Mouse (Mus musculus) midbrain, embryonic 14.5 days (tissue): ENCODE measurements around the gene Qtrt1. TPM values are rescaled to one million over a fixed set of nuclear protein-coding genes. Genes with fewer than 3 reads are reported as not detected.
A peak's percentile ranks its signal among the peaks of the same experiment; 100 is the strongest.

Source experiments
- ATAC-seq: fragments of 200-750 bp; cut with Nextera tagmentation; 2 replicates; pipeline ENCODE4 v1.8.0; 2017; ENCODE audit warnings: moderate number of reproducible peaks, moderate library complexity; ENCODE audit not compliant: low FRiP score, low TSS enrichment
- DNase-seq: peaks from one replicate; pipeline ENCODE4 v3.0.0-alpha.2; 2015
- H3K27ac ChIP-seq: fragments of 300-500 bp; sonication (generic); replicated peaks from 2 replicates; pipeline ENCODE4 v1.5.1; 2014; ENCODE audit warnings: mild to moderate bottlenecking, low read depth, low read length, moderate library complexity
- H3K27me3 ChIP-seq: fragments of 300-500 bp; sonication (generic); 2 replicates; pipeline ENCODE4 v1.6.1; 2014; ENCODE audit warnings: low read length, control low read depth, mixed read lengths; ENCODE audit not compliant: control insufficient read depth, insufficient read depth
- H3K36me3 ChIP-seq: fragments of 300-500 bp; sonication (generic); 2 replicates; pipeline ENCODE4 v1.6.1; 2014; ENCODE audit warnings: low read length, control low read depth; ENCODE audit not compliant: control insufficient read depth, insufficient read depth
- H3K4me1 ChIP-seq: fragments of 300-500 bp; sonication (generic); 2 replicates; pipeline ENCODE4 v1.6.1; 2014; ENCODE audit warnings: mild to moderate bottlenecking, antibody characterized with exemption, low read length, control low read depth; ENCODE audit not compliant: control insufficient read depth, insufficient read depth
- H3K4me2 ChIP-seq: fragments of 300-500 bp; sonication (generic); 2 replicates; pipeline ENCODE4 v1.6.1; 2014; ENCODE audit warnings: mild to moderate bottlenecking, low read length, moderate library complexity
- H3K4me3 ChIP-seq: fragments of 300-500 bp; sonication (generic); replicated peaks from 2 replicates; pipeline ENCODE4 v1.5.1; 2014; ENCODE audit warnings: low read depth, low read length
- H3K9ac ChIP-seq: fragments of 300-500 bp; sonication (generic); replicated peaks from 2 replicates; pipeline ENCODE4 v1.6.1; 2014; ENCODE audit warnings: mild to moderate bottlenecking, low read length, moderate library complexity
- H3K9me3 ChIP-seq: fragments of 300-500 bp; sonication (generic); 2 replicates; pipeline ENCODE4 v1.6.1; 2016; ENCODE audit warnings: low read length, control low read depth, mixed read lengths; ENCODE audit not compliant: control insufficient read depth
- WGBS: fragments of 180-500 bp; shearing (Covaris S2); extraction: QIAGEN DNeasy Blood & Tissue Kit; methylation state at CpG from one replicate; pipeline ENCODE4 v1.1.7; 2014; 5-methylcytosine and 5-hydroxymethylcytosine counted together
- polyA plus RNA-seq: library from polyadenylated mRNA; unstranded; fragments of >200 nt; fragmentation: Nextera tagmentation; extraction: Ambion mirVana; gene quantifications from 2 replicates; pipeline ENCODE4 v1.2.1, GENCODE M21; 2014

The Qtrt1 gene
- polyA plus RNA-seq, 1 experiment from 2014 or later: 54.3 TPM

GRCm38 (mm10) chr9:21426525-21426924, 14.9 kb downstream of the Qtrt1 start:
- Histone ChIP-seq H3K27me3 (no peaks in the 10 kb centered on the region), H3K4me1 (peaks cover 28% of the 10 kb centered on the region), H3K27ac (no peak overlapping the region), H3K4me3 (peak overlapping the region; percentile 97; the same call in 1 of the 2 replicates), H3K9me3 (no peaks in the 10 kb centered on the region), H3K36me3 (peaks cover 1% of the 10 kb centered on the region; the same call in 1 of the 2 replicates), H3K4me2 (peak overlapping the region; percentile 94), H3K9ac (no peak overlapping the region)
- no peak for DNase-seq
- 83% methylated on average over 2 of the region's 2 CpGs for WGBS
- no peak for ATAC-seq

- 91% methylated on average over 2 of the region's 2 CpGs for WGBS
- H3K4me1 ChIP-seq: peaks cover 28% of the 10 kb centered on the region
- ATAC-seq: no peak
Observed at GRCm38 (mm10) chr9:21427773-21428172, 16.1 kb downstream of the Qtrt1 start.

GRCm38 (mm10) chr9:21428178-21428577, 16.5 kb downstream of the Qtrt1 start:
- no peak for ATAC-seq

More at GRCm38 (mm10) chr9:21427773-21428172, 16.1 kb downstream of the Qtrt1 start:
- Histone ChIP-seq H3K27me3 (no peaks in the 10 kb centered on the region), H3K27ac (no peak overlapping the region), H3K9ac (no peak overlapping the region), H3K36me3 (no peaks in the 10 kb centered on the region), H3K4me2 (no peak overlapping the region), H3K9me3 (no peaks in the 10 kb centered on the region), H3K4me3 (no peak overlapping the region)
- no peak for DNase-seq

GRCm38 (mm10) chr9:21430724-21431123, 19.1 kb downstream of the Qtrt1 start:
- Histone ChIP-seq H3K4me1 (peaks cover 22% of the 10 kb centered on the region), H3K27me3 (no peaks in the 10 kb centered on the region), H3K36me3 (0 out of 2 replicates have a peak, but pooled peaks cover 2% of the 10 kb centered on the region), H3K4me2 (no peak overlapping the region), H3K27ac (no peak overlapping the region), H3K9ac (no peak overlapping the region), H3K4me3 (no peak overlapping the region), H3K9me3 (no peaks in the 10 kb centered on the region)
- 88% methylated on average over 7 of the region's 7 CpGs for WGBS
- DNase-seq (no peak), ATAC-seq (no peak)

More at GRCm38 (mm10) chr9:21428178-21428577, 16.5 kb downstream of the Qtrt1 start:
- 89% methylated on average over 6 of the region's 6 CpGs for WGBS
- Histone ChIP-seq H3K4me2 (no peak overlapping the region), H3K27ac (no peak overlapping the region), H3K4me1 (peaks cover 28% of the 10 kb centered on the region), H3K9me3 (no peaks in the 10 kb centered on the region), H3K27me3 (no peaks in the 10 kb centered on the region), H3K4me3 (no peak overlapping the region), H3K36me3 (no peaks in the 10 kb centered on the region), H3K9ac (no peak overlapping the region)
- no peak for DNase-seq

GRCm38 (mm10) chr9:21432066-21432465, 20.4 kb downstream of the Qtrt1 start:
- H3K27me3 ChIP-seq: no peaks in the 10 kb centered on the region
- WGBS: 93% methylated on average over 7 of the region's 7 CpGs
- ATAC-seq: no peak
- H3K4me3 ChIP-seq: no peak overlapping the region
- DNase-seq: no peak
- H3K9ac ChIP-seq: no peak overlapping the region
- no peak overlapping the region for H3K4me2 ChIP-seq
- no peaks in the 10 kb centered on the region for H3K9me3 ChIP-seq
- H3K36me3 ChIP-seq: 0 out of 2 replicates have a peak, but pooled peaks cover 2% of the 10 kb centered on the region
- H3K27ac ChIP-seq: no peak overlapping the region
- 0 out of 2 replicates have a peak, but pooled peaks cover 11% of the 10 kb centered on the region for H3K4me1 ChIP-seq

- no peak overlapping the region for H3K27ac ChIP-seq
- no peak overlapping the region for H3K4me3 ChIP-seq
- ATAC-seq (no peak), DNase-seq (no peak)
- no peaks in the 10 kb centered on the region for H3K27me3 ChIP-seq
- no peak overlapping the region for H3K9ac ChIP-seq
- no peaks in the 10 kb centered on the region for H3K9me3 ChIP-seq
- 0 out of 2 replicates have a peak, but pooled peaks cover 2% of the 10 kb centered on the region for H3K36me3 ChIP-seq
- H3K4me1 ChIP-seq: no peaks in the 10 kb centered on the region
- WGBS: 91% methylated on average over 8 of the region's 8 CpGs
- H3K4me2 ChIP-seq: no peak overlapping the region
Observed at GRCm38 (mm10) chr9:21433766-21434165, 22.1 kb downstream of the Qtrt1 start.

- H3K9me3 ChIP-seq: no peaks in the 10 kb centered on the region
- no peak overlapping the region for H3K27ac ChIP-seq
- no peak overlapping the region for H3K4me3 ChIP-seq
- 97% methylated on average over 2 of the region's 2 CpGs for WGBS
- no peak overlapping the region for H3K4me2 ChIP-seq
- H3K27me3 ChIP-seq: no peaks in the 10 kb centered on the region
- H3K36me3 ChIP-seq: 0 out of 2 replicates have a peak, but pooled peaks cover 2% of the 10 kb centered on the region
- ATAC-seq (no peak), DNase-seq (no peak)
- H3K4me1 ChIP-seq: no peaks in the 10 kb centered on the region
- no peak overlapping the region for H3K9ac ChIP-seq
Observed at GRCm38 (mm10) chr9:21434410-21434809, 22.8 kb downstream of the Qtrt1 start.

GRCm38 (mm10) chr9:21435777-21436635, 24.4 kb downstream of the Qtrt1 start:
- Histone ChIP-seq H3K4me3 (no peak overlapping the region), H3K4me1 (no peaks in the 10 kb centered on the region), H3K9ac (no peak overlapping the region), H3K27ac (no peak overlapping the region), H3K4me2 (no peak overlapping the region), H3K9me3 (no peaks in the 10 kb centered on the region), H3K36me3 (0 out of 2 replicates have a peak, but pooled peaks cover 2% of the 10 kb centered on the region), H3K27me3 (no peaks in the 10 kb centered on the region)
- WGBS: 95% methylated on average over 7 of the region's 7 CpGs
- ATAC-seq (no peak), DNase-seq (no peak)

GRCm38 (mm10) chr9:21437577-21437976, 25.9 kb downstream of the Qtrt1 start:
- no peaks in the 10 kb centered on the region for H3K27me3 ChIP-seq
- ATAC-seq (no peak), DNase-seq (no peak)
- no peak overlapping the region for H3K4me2 ChIP-seq
- no peak overlapping the region for H3K27ac ChIP-seq
- no peaks in the 10 kb centered on the region for H3K9me3 ChIP-seq
- 0 out of 2 replicates have a peak, but pooled peaks cover 2% of the 10 kb centered on the region for H3K36me3 ChIP-seq
- 89% methylated on average over 6 of the region's 6 CpGs for WGBS
- no peak overlapping the region for H3K4me3 ChIP-seq
- no peak overlapping the region for H3K9ac ChIP-seq
- H3K4me1 ChIP-seq: no peaks in the 10 kb centered on the region
